Mouse (Mus musculus) cerebellum, adult 2 months (tissue): ENCODE measurements around the gene Foxo4.

Experiments
- CTCF ChIP-seq: fragments of 200-500 bp; IDR thresholded peaks from 2 replicates; pipeline ENCODE4 v1.5.1; 2011; ENCODE audit warnings: low read depth, mild to moderate bottlenecking, control low read depth, low read length, moderate library complexity, borderline replicate concordance; ENCODE audit not compliant: insufficient read depth
- POLR2A ChIP-seq: fragments of 200-500 bp; IDR thresholded peaks from 2 replicates; pipeline ENCODE4 v1.6.1; 2011; ENCODE audit warnings: low read length, control low read depth, borderline replicate concordance; ENCODE audit not compliant: insufficient read depth

- TF ChIP-seq POLR2A: no peak
- TF ChIP-seq CTCF: no peak; the same call in 1 of the 2 replicates
These were observed 2.3 kb downstream of the Foxo4 start for GRCm38 (mm10) chrX:101256603-101257002.
